Mouse (Mus musculus) testis, adult 2 months (tissue): ENCODE results near the gene H2-Aa. TPM values are rescaled to one million over a fixed set of nuclear protein-coding genes. Genes with fewer than 3 reads are reported as not detected.

Experiments
- H3K27ac ChIP-seq: fragments of 200-500 bp; 2 replicates; pipeline ENCODE4 v1.5.1; 2012; ENCODE audit warnings: low read depth, low read length; ENCODE audit not compliant: control insufficient read depth, insufficient read depth
- H3K27me3 ChIP-seq: fragments of 200-500 bp; 2 replicates; pipeline ENCODE4 v1.6.1; 2012; ENCODE audit warnings: mild to moderate bottlenecking, low read length, moderate library complexity; ENCODE audit not compliant: control insufficient read depth, insufficient read depth
- H3K36me3 ChIP-seq: fragments of 200-500 bp; 2 replicates; pipeline ENCODE4 v1.6.1; 2012; ENCODE audit warnings: mild to moderate bottlenecking, low read length; ENCODE audit not compliant: control insufficient read depth, insufficient read depth
- H3K4me1 ChIP-seq: fragments of 200-500 bp; 2 replicates; pipeline ENCODE4 v1.6.1; 2012; ENCODE audit warnings: low read length; ENCODE audit not compliant: control insufficient read depth, insufficient read depth
- H3K4me3 ChIP-seq: fragments of 200-500 bp; 2 replicates; pipeline ENCODE4 v1.5.1; 2012; ENCODE audit warnings: low read depth, mild to moderate bottlenecking, low read length, moderate library complexity, mixed read lengths; ENCODE audit not compliant: control insufficient read depth
- CTCF ChIP-seq: fragments of 200-500 bp; IDR thresholded peaks from 2 replicates; pipeline ENCODE4 v1.5.1; 2012; ENCODE audit warnings: low read depth, mild to moderate bottlenecking, inconsistent platforms, low read length, moderate library complexity; ENCODE audit not compliant: control insufficient read depth, insufficient read depth, insufficient replicate concordance
- POLR2A ChIP-seq: fragments of 200-500 bp; IDR thresholded peaks from 2 replicates; pipeline ENCODE4 v1.6.1; 2012; ENCODE audit warnings: low read depth, mild to moderate bottlenecking, inconsistent platforms, low read length, moderate library complexity; ENCODE audit not compliant: control insufficient read depth
- polyA plus RNA-seq: library from polyadenylated mRNA; depleted of rRNA; stranded (reverse); fragments of >200 nt; gene quantifications from 2 replicates; pipeline ENCODE4 v1.2.3, GENCODE M21; 2012

Gene H2-Aa
- polyA plus RNA-seq, 1 experiment = 10.1 TPM

DNA sequence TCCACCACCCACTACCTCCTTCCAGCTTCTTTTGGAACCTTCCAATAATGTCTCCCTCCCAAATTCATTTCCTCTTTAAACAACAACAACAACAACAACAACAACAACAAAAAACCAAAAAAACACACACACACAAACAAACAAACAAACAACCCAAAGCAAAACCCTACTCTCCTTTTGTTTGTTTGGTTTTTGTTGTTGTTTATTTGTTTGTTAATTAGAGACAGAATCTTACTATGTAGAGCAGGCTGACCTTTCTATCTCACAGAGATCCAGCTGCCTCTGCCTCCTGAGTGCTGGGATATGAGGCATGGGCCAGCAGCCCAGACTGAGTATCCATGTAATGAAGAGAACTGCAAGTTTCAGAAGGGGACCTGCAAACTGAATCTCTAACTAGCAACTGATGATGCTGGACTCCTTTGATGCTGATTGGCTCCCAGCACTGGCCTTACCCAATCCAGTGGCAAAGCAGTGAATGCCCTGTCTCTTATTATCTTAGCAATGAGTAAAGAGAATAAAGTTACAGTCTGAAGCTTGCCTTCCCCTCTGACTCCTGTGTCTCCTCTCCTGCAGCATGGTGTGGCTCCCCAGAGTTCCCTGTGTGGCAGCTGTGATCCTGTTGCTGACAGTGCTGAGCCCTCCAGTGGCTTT, 17.9 kb upstream of the H2-Aa start, which contains the start of gene H2-Eb1:
Gene H2-Eb1, plus strand, starts transcription at position 488 of the 651 bp plus-strand sequence.
- no peak for TF ChIP-seq POLR2A
- no peak for TF ChIP-seq CTCF
- Histone ChIP-seq H3K27me3 (no peaks in the 10 kb centered on the region), H3K27ac (no peak within 1 kb of the TSS), H3K4me3 (no peak within 1 kb of the TSS), H3K36me3 (no peaks in the 10 kb centered on the region), H3K4me1 (peaks cover 3% of the 10 kb centered on the region)

DNA sequence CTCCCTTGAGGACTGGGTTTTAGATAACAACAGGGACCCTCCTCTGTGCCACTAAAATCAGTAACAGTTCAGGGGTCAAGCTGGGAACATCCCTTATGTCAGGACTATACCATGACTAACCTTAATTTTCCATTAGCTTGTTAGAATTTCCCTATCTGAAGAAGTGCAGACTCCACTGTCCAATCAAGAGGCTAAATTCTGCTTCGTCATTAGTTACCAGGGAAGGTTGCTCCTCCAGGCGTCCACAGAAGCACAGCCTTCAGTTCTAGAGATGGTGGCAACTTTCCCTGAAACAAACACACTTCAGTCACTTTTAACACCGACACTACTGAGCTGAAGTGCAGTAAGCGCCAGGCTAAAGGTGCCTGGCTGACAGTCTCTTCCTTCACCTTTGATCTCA, 17.1 kb upstream of the H2-Aa start:
- no peak overlapping the region for H3K4me3 ChIP-seq
- peaks cover 3% of the 10 kb centered on the region for H3K4me1 ChIP-seq
- no peaks in the 10 kb centered on the region for H3K27me3 ChIP-seq
- H3K27ac ChIP-seq = no peak overlapping the region
- H3K36me3 ChIP-seq = no peaks in the 10 kb centered on the region
- TF ChIP-seq CTCF = no peak
- no peak for TF ChIP-seq POLR2A

DNA sequence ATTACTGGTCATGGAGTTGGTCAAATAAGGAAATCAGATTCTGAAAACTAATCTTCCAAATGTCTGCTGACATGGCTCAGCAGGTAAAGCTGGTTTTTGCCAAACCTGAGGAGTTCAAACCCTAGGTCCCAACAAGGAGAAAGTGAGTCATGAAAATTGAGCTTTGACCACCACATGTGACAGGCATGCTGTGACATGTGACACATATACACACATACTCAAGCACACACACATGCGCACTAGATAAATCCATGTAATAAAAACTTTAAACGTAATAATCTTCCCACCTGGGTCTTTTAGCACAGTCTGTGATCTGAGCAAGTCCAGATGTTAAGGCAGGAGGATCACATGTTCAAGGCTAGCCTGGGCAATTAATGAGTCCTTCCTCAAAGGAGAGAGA, 16.2 kb upstream of the H2-Aa start:
- Histone ChIP-seq H3K27me3 (no peaks in the 10 kb centered on the region), H3K36me3 (no peaks in the 10 kb centered on the region), H3K27ac (no peak overlapping the region), H3K4me1 (no peaks in the 10 kb centered on the region; the same call in none of the 2 replicates), H3K4me3 (no peak overlapping the region)
- TF ChIP-seq POLR2A (no peak), CTCF (no peak)

- Histone ChIP-seq H3K27me3 (no peaks in the 10 kb centered on the region), H3K27ac (no peak overlapping the region), H3K4me3 (no peak overlapping the region), H3K4me1 (no peaks in the 10 kb centered on the region; the same call in none of the 2 replicates), H3K36me3 (no peaks in the 10 kb centered on the region)
- TF ChIP-seq CTCF = no peak
- no peak for TF ChIP-seq POLR2A
Observed at GRCm38 (mm10) chr17:34301670-34302190, 14.1 kb upstream of the H2-Aa start.

- Histone ChIP-seq H3K36me3 (no peaks in the 10 kb centered on the region), H3K27me3 (no peaks in the 10 kb centered on the region), H3K27ac (no peak overlapping the region), H3K4me1 (peaks cover 2% of the 10 kb centered on the region), H3K4me3 (no peak overlapping the region)
- TF ChIP-seq POLR2A (no peak), CTCF (no peak)
Observed at GRCm38 (mm10) chr17:34300691-34301566, 13.3 kb upstream of the H2-Aa start.

DNA sequence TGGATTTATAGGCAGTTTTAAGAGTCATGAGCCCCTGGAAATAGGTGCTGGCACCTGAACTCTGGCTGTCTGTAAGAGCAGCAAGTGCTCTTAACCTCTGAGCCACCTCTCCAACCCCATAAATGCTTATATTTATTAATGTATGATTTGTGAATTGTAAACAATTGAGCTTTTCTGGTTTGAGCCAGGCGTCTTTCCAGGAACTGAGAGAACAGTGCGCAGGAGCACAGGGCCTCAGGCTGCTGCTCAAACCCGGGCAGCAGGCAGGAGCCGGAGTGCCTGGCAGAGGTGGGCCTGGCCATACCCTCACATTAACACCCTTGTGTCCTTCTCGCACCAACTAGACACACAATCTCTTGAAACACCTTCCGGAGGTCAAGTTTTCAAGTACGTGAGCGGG, 12.4 kb upstream of the H2-Aa start:
- Histone ChIP-seq H3K4me1 (peaks cover 3% of the 10 kb centered on the region), H3K4me3 (no peak overlapping the region), H3K27ac (no peak overlapping the region), H3K27me3 (no peaks in the 10 kb centered on the region), H3K36me3 (no peaks in the 10 kb centered on the region)
- no peak for TF ChIP-seq POLR2A
- TF ChIP-seq CTCF = no peak

GRCm38 (mm10) chr17:34299356-34299755, 11.7 kb upstream of the H2-Aa start:
- Histone ChIP-seq H3K4me3 (no peak overlapping the region), H3K4me1 (peaks cover 3% of the 10 kb centered on the region), H3K36me3 (no peaks in the 10 kb centered on the region), H3K27ac (no peak overlapping the region), H3K27me3 (no peaks in the 10 kb centered on the region)
- TF ChIP-seq CTCF (no peak), POLR2A (no peak)
